Mouse (Mus musculus): ENCODE measurements around the gene Lgals2.
"Not testable (repeated sequence)": the region's sequence is repeated elsewhere in the genome, so short reads cannot be mapped to it uniquely, and the experiment has no call there.

Gene Lgals2

GRCm38 (mm10) chr15:78874989-78875388 lies 19.7 kb upstream of the Lgals2 start:
- no peak for DNase-seq (ENCODE audit: low spot score)

DNA sequence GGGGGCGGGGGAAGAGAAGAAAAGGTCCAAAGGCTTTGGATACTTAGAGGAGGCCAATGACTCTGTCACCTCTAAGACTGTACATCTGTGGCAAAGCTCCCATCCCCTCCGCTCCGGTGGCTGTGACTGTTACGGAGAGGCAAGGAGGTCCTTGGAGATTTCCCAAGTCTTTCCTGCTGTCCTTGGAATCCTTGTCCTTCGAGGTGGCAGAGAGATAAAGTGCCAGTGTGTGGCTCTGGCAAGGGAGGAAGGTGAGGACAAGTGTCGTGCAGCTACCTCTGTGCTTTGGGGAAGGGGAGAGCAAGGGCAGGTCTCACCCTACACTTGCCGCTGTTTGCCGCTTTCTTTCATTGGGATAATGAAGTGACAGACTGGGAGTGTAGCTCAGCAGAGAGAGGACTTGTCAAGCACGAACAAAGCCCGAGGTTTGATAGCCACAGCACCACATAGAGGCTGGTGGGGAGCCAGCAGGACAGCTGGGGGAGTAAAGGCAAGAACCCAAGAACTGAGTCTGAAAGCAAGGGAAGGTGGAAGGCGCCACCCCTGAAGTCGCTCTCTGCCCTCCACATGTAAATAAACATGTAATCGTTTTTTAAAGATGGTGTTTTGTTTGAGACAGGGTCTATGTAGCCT lies 18.6 kb upstream of the Lgals2 start:
- no peak for DNase-seq (ENCODE audit: low spot score)

DNA sequence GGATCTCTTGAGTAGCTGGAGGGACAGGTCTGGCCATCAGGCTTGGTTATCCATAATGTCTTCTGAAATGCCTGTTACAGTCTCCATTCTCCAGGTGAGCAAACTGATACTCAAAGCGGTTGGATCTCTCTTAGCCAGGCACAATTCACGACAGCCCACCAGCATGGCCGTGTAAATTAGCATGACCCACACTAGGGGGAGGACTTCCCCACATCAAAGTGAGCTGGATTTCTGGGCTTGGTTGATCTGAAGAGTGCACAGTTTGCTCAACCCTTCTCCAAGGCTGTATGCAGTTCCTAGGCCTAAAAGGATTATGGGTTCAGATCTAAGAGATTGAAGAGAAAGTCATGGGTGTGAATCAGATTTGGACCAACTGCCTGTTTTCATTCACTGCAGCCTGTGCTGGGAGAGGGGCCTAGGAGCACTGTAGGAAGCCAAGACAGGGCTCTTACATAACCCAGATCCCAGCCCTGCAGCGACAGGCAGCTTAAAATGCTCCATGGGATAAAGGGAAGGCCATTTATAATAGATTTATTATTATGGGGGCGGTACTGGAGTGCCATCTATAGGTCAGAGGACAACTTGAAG lies 16.8 kb upstream of the Lgals2 start:
- no peak for DNase-seq (ENCODE audit: low spot score)

GRCm38 (mm10) chr15:78869775-78870174 lies 14.4 kb upstream of the Lgals2 start:
- peak; percentile 66 for DNase-seq (ENCODE audit: low spot score)

GRCm38 (mm10) chr15:78868826-78869233 lies 13.5 kb upstream of the Lgals2 start:
- DNase-seq (ENCODE audit: low spot score): no peak

GRCm38 (mm10) chr15:78868398-78868797 lies 13.1 kb upstream of the Lgals2 start:
- peak; percentile 86 for DNase-seq (ENCODE audit: low spot score)

- no peak for DNase-seq (ENCODE audit: low spot score)
Measured at GRCm38 (mm10) chr15:78863852-78864253, 8.5 kb upstream of the Lgals2 start.

DNA sequence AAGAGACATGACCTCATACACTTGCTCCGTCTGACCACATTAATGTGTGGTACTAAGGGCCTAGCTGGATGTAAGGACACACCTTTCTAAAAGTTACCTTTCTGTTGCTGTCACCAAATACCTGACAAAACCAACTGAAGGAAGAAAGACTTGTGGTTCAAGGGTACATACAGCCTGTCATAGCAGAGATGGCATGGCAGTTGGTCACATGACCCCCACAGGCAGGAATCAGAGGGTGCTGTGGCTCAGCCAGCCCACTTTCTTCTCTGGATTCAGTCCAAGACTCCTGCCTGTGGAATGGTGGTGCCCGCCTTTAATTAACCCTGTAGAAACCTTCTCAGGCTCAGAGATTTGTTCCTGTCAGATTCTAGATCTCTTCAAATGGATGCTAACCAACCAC lies 7.8 kb upstream of the Lgals2 start:
- no peak for DNase-seq (ENCODE audit: low spot score)

DNA sequence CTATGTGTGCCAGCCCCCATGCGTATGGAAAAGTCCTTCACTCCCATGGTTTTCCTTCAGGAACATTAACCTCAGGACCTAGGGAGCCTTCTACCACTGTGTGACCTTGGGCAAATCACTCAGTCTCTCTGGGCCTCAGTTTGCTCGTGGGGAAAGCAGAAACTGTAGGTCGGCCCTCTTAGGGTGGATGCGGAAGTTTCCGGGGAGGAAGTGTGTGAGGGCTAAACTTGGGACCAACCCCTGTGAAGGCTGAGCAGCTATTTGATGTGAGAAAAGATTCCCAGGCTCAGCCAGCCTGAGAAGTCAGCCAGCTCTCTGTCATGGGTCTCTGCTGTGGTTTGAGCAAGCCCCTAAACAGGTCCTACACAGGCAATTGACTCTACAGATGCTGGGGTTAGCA lies 7.0 kb upstream of the Lgals2 start:
- DNase-seq (ENCODE audit: low spot score): no peak

- no peak for DNase-seq (ENCODE audit: low spot score)
Measured at GRCm38 (mm10) chr15:78859714-78860113, 4.4 kb upstream of the Lgals2 start.

GRCm38 (mm10) chr15:78859311-78859710 lies 4.0 kb upstream of the Lgals2 start:
- no peak for DNase-seq (ENCODE audit: low spot score)

DNA sequence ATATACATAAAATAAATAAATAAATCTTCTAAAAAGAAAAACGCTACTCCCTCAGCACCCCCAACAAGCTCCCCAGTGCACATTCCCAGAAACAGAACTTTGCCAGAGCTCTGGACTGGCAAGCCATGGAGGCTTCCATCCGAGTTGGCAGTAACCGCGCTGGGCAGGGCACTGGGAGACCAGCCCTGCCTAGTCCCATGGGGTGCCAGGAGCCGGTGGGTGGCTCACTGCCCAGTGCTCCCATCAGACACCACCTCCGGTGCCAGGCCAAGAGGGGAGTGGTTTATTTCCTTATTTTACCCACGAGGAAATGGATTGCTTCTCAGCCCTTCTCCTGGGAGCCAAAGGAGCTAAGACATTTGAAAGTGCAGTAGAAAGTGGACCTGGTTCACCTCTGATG lies 1.7 kb upstream of the Lgals2 start:
- DNase-seq (ENCODE audit: low spot score): peak; percentile 72

- peak; percentile 93 for DNase-seq (ENCODE audit: low spot score)
Measured at GRCm38 (mm10) chr15:78851505-78852153, 3.7 kb downstream of the Lgals2 start.

DNA sequence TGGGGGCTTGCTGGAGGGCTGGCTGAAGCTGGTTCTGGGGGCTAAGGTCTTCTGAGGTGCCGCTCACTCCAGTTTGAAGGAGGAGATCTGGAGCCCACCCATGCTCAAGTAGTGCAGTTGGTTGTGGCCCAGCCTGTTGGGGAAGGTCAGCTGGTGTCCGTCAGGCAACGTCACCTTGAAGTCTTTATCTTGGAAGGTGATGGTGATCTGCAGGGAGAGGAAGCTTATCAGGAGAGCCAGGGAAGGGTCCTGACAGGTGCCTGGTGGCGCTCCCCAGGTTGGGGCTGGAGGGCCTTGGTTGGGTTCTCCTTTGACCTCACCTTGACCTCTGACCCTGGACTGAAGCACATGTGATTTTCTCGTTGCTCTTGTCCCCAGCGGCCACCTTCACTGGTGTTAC lies 4.4 kb downstream of the Lgals2 start:
- no peak for DNase-seq (ENCODE audit: low spot score)

DNA sequence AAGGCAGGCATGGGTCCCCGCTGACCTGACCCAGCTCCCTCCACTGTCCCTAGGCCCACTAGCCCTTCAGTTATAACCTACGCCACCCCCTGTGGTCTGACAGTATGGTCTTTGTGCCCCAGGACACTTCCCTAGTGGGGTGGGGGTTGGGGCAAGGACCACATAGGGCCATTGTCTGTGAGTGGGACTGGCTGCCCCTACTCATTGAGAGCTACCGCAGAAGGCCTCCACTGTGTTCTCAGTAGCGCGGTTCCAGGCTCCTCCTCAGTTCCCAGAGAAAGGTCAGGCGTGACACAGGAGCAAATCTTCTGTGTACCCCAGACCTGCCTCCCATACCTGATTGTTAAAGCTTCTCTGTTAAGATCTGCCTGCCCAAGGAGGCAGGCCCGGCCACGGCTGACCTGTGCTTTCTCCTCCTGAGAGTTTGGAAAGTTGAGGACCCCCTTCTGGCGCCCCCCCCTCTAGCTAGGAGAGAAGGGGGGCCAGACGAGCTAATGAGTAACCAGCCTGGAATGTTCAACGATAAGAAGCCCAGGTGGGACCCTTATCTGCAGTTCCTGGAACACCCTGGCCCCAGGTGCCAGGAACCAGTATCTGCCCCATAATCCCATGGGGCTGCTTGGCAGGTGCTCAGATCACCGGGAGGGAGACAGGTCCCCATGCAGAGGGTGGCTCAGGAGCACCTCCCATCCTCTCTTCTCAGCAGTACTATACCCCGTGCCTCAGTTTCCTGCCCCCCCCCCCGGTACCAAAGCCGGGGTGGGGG lies 5.1 kb downstream of the Lgals2 start:
- no peak for DNase-seq (ENCODE audit: low spot score)

DNA sequence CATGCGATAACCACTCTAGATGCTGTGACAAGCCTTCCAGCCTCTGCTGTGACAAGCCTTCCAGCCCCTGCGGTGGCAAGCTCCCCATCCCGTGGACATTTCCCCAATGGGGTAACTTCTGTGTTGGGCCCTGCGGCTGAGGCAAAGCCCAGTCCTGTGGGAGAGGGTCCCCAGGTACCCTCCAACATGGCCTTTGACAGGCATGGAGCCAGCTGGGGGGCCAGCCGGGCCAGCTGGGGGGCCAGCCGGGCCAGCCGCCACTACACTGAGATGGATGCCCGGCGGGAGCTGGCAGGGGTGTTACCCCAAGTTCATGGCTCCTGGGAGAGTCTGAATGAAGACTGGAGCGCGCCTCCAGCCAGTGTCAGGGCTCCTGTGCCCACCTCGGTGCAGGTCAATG lies 5.8 kb downstream of the Lgals2 start:
- DNase-seq (ENCODE audit: low spot score): no peak

GRCm38 (mm10) chr15:78848467-78848866 lies 6.9 kb downstream of the Lgals2 start:
- peak; percentile 91 for DNase-seq (ENCODE audit: low spot score)

DNA sequence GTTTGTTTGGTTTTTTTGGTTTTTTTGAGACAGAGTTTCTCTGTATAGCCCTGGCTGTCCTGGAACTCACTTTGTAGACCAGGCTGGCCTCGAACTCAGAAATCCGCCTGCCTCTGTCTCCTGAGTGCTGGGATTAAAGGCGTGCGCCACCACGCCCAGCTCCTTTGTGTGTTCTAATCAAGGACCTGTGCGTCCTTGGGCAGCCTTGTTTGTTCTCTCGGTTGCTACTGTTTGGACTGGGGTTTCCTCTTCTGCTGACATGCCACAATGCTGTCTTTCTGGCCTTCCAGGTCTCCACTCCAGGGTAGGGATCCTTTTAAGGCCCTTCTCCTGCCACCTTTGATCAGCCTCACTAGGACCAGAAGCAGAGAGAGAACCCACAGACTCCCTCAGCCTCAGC lies 8.5 kb downstream of the Lgals2 start:
- not testable (repeated sequence) for DNase-seq (ENCODE audit: low spot score)

GRCm38 (mm10) chr15:78846352-78846751 lies 9.0 kb downstream of the Lgals2 start:
- DNase-seq (ENCODE audit: low spot score): no peak

- DNase-seq (ENCODE audit: low spot score): peak; percentile 56
Measured at GRCm38 (mm10) chr15:78845867-78846266, 9.5 kb downstream of the Lgals2 start.

DNA sequence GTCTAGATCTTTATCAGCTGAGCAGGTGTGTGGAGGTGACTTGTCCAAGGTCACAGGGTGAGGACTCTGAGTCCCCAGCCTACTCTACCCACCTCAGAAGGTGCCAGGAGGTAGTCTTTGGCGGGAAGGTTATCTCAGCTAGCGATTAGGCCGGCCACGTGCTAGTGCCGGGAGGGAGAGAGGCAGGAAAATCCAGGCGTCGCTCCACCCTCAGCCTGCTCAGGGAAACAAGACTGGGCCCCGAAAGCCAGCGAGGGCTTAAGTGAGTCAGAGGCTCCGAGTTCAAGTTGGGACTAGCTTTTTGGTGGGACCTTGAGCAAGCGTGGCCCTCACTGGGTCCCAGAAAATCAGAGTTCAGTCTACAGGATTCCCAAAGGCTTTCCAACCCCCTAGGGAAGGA lies 10.0 kb downstream of the Lgals2 start:
- no peak for DNase-seq (ENCODE audit: low spot score)

DNA sequence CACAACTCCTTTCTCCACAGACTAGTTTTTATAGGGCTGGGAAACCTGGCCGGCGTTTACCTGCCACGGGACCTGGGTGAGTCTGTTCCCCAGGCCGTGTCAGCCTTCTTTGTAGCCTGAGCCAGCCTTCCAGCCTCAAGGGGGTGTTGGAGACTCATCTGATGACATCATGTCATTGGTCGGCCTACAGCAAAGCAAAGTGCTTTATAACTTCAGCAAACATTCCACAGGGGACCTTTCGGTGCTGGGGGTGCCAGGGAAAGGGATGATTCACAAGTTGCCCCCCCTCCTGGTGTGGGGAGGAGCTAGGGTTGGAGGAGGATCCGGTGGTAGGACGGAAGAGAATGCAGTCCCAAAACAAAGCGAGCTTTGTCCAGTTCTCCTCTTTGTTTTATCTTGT lies 10.5 kb downstream of the Lgals2 start:
- peak; percentile 81 for DNase-seq (ENCODE audit: low spot score)

Data from lung, postnatal 25 days (tissue).